ENCODE assay signal across 9 mouse cellular contexts in genomic region chr17:31852782-31853447, GRCm38 (mm10). TPM values are rescaled to one million over a fixed set of nuclear protein-coding genes. Genes with fewer than 3 reads are reported as not detected.
A peak's percentile ranks its signal among the peaks of the same experiment; 100 is the strongest.
DNase-seq lines count a peak whose midpoint lies in the region; ATAC-seq and TF ChIP-seq lines count a peak whose summit lies in the region.
"Had no signal": no experiment of that assay in that cellular context is flagged by ENCODE, and none has a peak within 500 bp of the region (broad histone marks: within the 10 kb centered on the region; RNA-seq: fewer than 3 reads in every experiment).

No protein-coding gene starts in this region.

- H3K4me1 ChIP-seq in ES-E14 (ENCODE audit: control insufficient read depth in 2 of 2, insufficient read depth in 2 of 2, low read length in 2 of 2, poor library complexity in 1 of 2): peaks cover 15 to 33% of the 10 kb centered on the region in 2 experiments; a peak in 3 of 4 replicates
- peaks cover 37% of the 10 kb centered on the region for H3K4me1 ChIP-seq in intestine, embryonic 14.5 days (replicated peaks; ENCODE audit: control insufficient read depth, insufficient read depth, low read length)
- H3K4me1 ChIP-seq in liver, postnatal 0 days (ENCODE audit: insufficient read depth): peaks cover 31% of the 10 kb centered on the region

- no peaks in the 10 kb centered on the region for H3K9me3 ChIP-seq in ES-E14 (ENCODE audit: control insufficient read depth, insufficient read depth, low read depth, low read length)
- no peaks in the 10 kb centered on the region for H3K9me3 ChIP-seq in intestine, embryonic 14.5 days (ENCODE audit: control insufficient read depth, low read length)
- H3K9me3 ChIP-seq in liver, postnatal 0 days (ENCODE audit: low read length): no peaks in the 10 kb centered on the region

- in situ Hi-C loops in ES-E14 (cut with MboI; ENCODE audit: low sequenced_read_pairs in 2 of 2, unreplicated experiment in 2 of 2): no loop called here

- no peak for ATAC-seq in intestine, embryonic 14.5 days (replicated peaks; ENCODE audit: low FRiP score, low TSS enrichment, low read depth)
- ATAC-seq in liver, postnatal 0 days: no peak

- intact Hi-C loops in gastrocnemius, adult 2 months (cut with DNase I): loop anchor here (5.0 kb wide), 1 partner anchor 61 kb away; no protein-coding TSS in a partner anchor

- no peak for DNase-seq in gastrocnemius, adult 2 months
- no peak for DNase-seq in gastrocnemius, adult 18-20 months (ENCODE audit: low spot score)
- no peak for DNase-seq in ES-E14 (ENCODE audit: low read depth, low spot score)
- no peak for DNase-seq in intestine, embryonic 14.5 days (ENCODE audit: low spot score)
- no peak for DNase-seq in liver, postnatal 0 days
- no peak for DNase-seq in T-cell, adult 2 months (ENCODE audit: low spot score)
- DNase-seq in cerebellum, postnatal 10 days: no peak
- DNase-seq in frontal cortex, postnatal 10 days (ENCODE audit: low spot score in 2 of 2): no peak
- DNase-seq: layer of hippocampus, postnatal 36 days had no signal

- WGBS in intestine, embryonic 14.5 days: 63% methylated on average over 12 of the region's 12 CpGs
- WGBS in liver, postnatal 0 days (ENCODE audit: insufficient replicate concordance): 42% methylated on average over 12 of the region's 12 CpGs

- peak overlapping the region; percentile 30; the same call in 1 of the 2 replicates for H3K9ac ChIP-seq in ES-E14 (ENCODE audit: insufficient read depth, low read depth, low read length, poor library complexity, severe bottlenecking)
- no peak overlapping the region for H3K9ac ChIP-seq in intestine, embryonic 14.5 days (ENCODE audit: low read length)
- peak overlapping the region; percentile 71 for H3K9ac ChIP-seq in liver, postnatal 0 days (replicated peaks)

- H3K27ac ChIP-seq in gastrocnemius, adult 2 months: peak overlapping the region; percentile 99
- H3K27ac ChIP-seq in ES-E14 (ENCODE audit: insufficient read depth, low read depth, low read length, poor library complexity, severe bottlenecking): no peak overlapping the region
- H3K27ac ChIP-seq in intestine, embryonic 14.5 days (ENCODE audit: low read depth): peak overlapping the region; percentile 9; the same call in 1 of the 2 replicates
- H3K27ac ChIP-seq in liver, postnatal 0 days (ENCODE audit: low read depth): peak overlapping the region; percentile 90

- no peaks in the 10 kb centered on the region for H3K27me3 ChIP-seq in intestine, embryonic 14.5 days (replicated peaks; ENCODE audit: control insufficient read depth, insufficient read depth, low read length)
- no peaks in the 10 kb centered on the region for H3K27me3 ChIP-seq in liver, postnatal 0 days (ENCODE audit: insufficient read depth, low read length)

- TF ChIP-seq EP300 in liver, postnatal 0 days (IDR thresholded peaks at IDR 0.05; ENCODE audit: low read depth): no peak

- peak overlapping the region; percentile 94 for H3K4me3 ChIP-seq in gastrocnemius, adult 2 months
- H3K4me3 ChIP-seq in ES-E14 (ENCODE audit: insufficient read depth in 1 of 2, low read depth in 1 of 2, low read length in 2 of 2, poor library complexity in 1 of 2, severe bottlenecking in 1 of 2): peak overlapping the region; percentile 26 to 84
- H3K4me3 ChIP-seq in intestine, embryonic 14.5 days (ENCODE audit: low read depth, low read length): peak overlapping the region; percentile 87; the same call in 1 of the 2 replicates
- peak overlapping the region; percentile 89 for H3K4me3 ChIP-seq in liver, postnatal 0 days (ENCODE audit: low read depth, low read length)

- peaks cover 48% of the 10 kb centered on the region for H3K36me3 ChIP-seq in ES-E14 (ENCODE audit: control insufficient read depth, insufficient read depth, low read length, poor library complexity, severe bottlenecking)
- H3K36me3 ChIP-seq in intestine, embryonic 14.5 days (ENCODE audit: control insufficient read depth, insufficient read depth, low read length): peaks cover 33% of the 10 kb centered on the region
- peaks cover 52% of the 10 kb centered on the region for H3K36me3 ChIP-seq in liver, postnatal 0 days (replicated peaks; ENCODE audit: insufficient read depth, low read length)

- peak overlapping the region; percentile 89 for H3K4me2 ChIP-seq in intestine, embryonic 14.5 days (ENCODE audit: low read length)
- peak overlapping the region; percentile 91 for H3K4me2 ChIP-seq in liver, postnatal 0 days (ENCODE audit: low read depth, low read length)

- TF ChIP-seq CTCF in gastrocnemius, adult 2 months (IDR thresholded peaks at IDR 0.05): no peak
- no peak for TF ChIP-seq CTCF in liver, postnatal 0 days (IDR thresholded peaks at IDR 0.05; ENCODE audit: low read depth)

TF ChIP-seq in ES-E14, 5 proteins besides CTCF, POLR2A, EP300 and RAD21:
- no peak for TF ChIP-seq ZNF384 (IDR thresholded peaks at IDR 0.05; ENCODE audit: low read depth, low read length)
- no peak for TF ChIP-seq CHD2 (IDR thresholded peaks at IDR 0.05; ENCODE audit: low read depth, low read length)
- TF ChIP-seq MAFK (IDR thresholded peaks at IDR 0.05; ENCODE audit: insufficient read depth, low read depth, low read length): no peak

RNA-seq across cellular contexts. Expression of gene Sik1, which starts 2.7 kb away (rescaled TPM):
- total RNA-seq in gastrocnemius, adult 2 months (2021): 10 to 100 TPM; 13.4 to 58.6 TPM
- total RNA-seq in gastrocnemius, adult 18-20 months (2021): 10 to 100 TPM; 23.5 to 27.8 TPM
- 35.0 and 41.2 TPM in 2 replicates for total RNA-seq in ES-E14 (2012; rRNA removed)
- polyA plus RNA-seq in intestine, embryonic 14.5 days (2014; fragmentation: Nextera tagmentation; extraction: Ambion mirVana): 9.2 and 11.9 TPM in 2 replicates
- 7.8 and 8.1 TPM in 2 replicates for polyA plus RNA-seq in liver, postnatal 0 days (2015; fragmentation: Nextera tagmentation; extraction: Ambion mirVana)
